Mouse (Mus musculus) embryonic facial prominence, embryonic 10.5 days (tissue): ENCODE measurements around the gene Desi2. TPM values are rescaled to one million over a fixed set of nuclear protein-coding genes. Genes with fewer than 3 reads are reported as not detected.
A peak's percentile ranks its signal among the peaks of the same experiment; 100 is the strongest.
"Not testable (repeated sequence)": the region's sequence is repeated elsewhere in the genome, so short reads cannot be mapped to it uniquely, and the experiment has no call there.

Source experiments
- DNase-seq: peaks from one replicate; pipeline ENCODE4 v3.0.0-alpha.2; 2017; ENCODE audit warnings: low spot score
- H3K27ac ChIP-seq: fragments of 300-500 bp; sonication (generic); replicated peaks from 2 replicates; pipeline ENCODE4 v1.5.1; 2016; ENCODE audit warnings: mild to moderate bottlenecking
- H3K27me3 ChIP-seq: fragments of 300-500 bp; sonication (generic); replicated peaks from 2 replicates; pipeline ENCODE4 v1.6.1; 2016; ENCODE audit warnings: low read depth, mild to moderate bottlenecking; ENCODE audit not compliant: poor library complexity, severe bottlenecking
- H3K36me3 ChIP-seq: fragments of 300-500 bp; sonication (generic); replicated peaks from 2 replicates; pipeline ENCODE4 v1.6.1; 2016; ENCODE audit warnings: mild to moderate bottlenecking, moderate library complexity
- H3K4me1 ChIP-seq: fragments of 300-500 bp; sonication (generic); 2 replicates; pipeline ENCODE4 v1.6.1; 2016
- H3K4me3 ChIP-seq: fragments of 300-500 bp; sonication (generic); 2 replicates; pipeline ENCODE4 v1.5.1; 2016; ENCODE audit warnings: mild to moderate bottlenecking, moderate library complexity
- H3K9me3 ChIP-seq: fragments of 300-500 bp; sonication (generic); 2 replicates; pipeline ENCODE4 v1.6.1; 2016; ENCODE audit warnings: mild to moderate bottlenecking
- WGBS: fragments of 180-500 bp; shearing (Covaris S2); methylation state at CpG from one replicate; pipeline ENCODE4 v1.1.7; 2016; 5-methylcytosine and 5-hydroxymethylcytosine counted together
- polyA plus RNA-seq: library from polyadenylated mRNA; unstranded; fragments of >200 nt; fragmentation: Nextera tagmentation; extraction: Ambion mirVana; gene quantifications from 2 replicates; pipeline ENCODE4 v1.2.1, GENCODE M21; 2016

Desi2 gene
- polyA plus RNA-seq, 1 experiment from 2014 or later: 17.3 TPM

DNA sequence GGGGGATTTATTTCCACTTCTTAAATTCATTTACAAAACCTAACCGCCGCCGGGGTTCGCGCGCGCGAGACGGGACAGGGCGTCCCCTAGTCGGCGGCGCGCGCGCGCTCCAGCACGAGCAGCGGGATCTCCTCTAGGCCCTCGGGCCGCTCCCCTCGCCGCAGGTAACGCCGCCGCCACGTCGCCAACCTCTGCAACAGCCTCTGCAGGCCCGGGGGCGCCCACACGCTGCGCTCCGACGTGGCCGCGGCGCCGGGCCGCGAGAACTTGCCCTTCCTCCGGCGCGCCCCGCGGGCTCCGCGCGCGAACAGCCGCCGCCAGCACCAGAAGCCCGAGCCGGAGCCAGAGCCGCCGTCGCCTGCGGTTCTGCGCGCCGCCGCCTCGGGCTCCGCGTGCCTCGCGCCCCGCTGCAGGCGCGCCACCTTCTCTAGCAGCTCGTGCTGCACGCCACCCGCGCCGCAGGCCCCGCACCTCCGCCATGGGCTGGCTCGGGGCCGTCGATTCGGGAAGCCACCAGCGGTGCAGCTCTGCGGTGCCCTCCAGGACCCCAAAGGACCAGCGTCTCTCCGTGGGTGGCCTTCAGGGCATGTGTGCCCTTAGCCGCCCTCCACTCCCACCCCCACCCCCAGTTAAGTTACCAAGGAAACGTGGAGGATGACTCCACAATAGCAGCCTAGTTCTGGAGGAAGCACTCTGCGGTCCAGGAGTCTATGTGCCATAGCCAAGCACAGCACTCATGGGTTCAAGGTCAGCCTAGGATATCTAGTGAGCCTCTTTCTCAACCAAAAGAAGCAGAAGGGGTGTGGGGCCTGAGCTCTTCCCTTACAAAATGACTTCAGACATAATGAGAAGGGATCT lies 89.1 kb downstream of the Desi2 start:
- peak; percentile 80 for DNase-seq
- peak overlapping the region; percentile 75 for H3K4me3 ChIP-seq
- 1% methylated on average over 87 of the region's 87 CpGs for WGBS
- H3K4me1 ChIP-seq: peaks cover 14% of the 10 kb centered on the region
- no peaks in the 10 kb centered on the region for H3K36me3 ChIP-seq
- H3K27me3 ChIP-seq: peaks cover 30% of the 10 kb centered on the region
- H3K27ac ChIP-seq: peak overlapping the region; percentile 92
- peaks cover 3% of the 10 kb centered on the region; the same call in 1 of the 2 replicates for H3K9me3 ChIP-seq

DNA sequence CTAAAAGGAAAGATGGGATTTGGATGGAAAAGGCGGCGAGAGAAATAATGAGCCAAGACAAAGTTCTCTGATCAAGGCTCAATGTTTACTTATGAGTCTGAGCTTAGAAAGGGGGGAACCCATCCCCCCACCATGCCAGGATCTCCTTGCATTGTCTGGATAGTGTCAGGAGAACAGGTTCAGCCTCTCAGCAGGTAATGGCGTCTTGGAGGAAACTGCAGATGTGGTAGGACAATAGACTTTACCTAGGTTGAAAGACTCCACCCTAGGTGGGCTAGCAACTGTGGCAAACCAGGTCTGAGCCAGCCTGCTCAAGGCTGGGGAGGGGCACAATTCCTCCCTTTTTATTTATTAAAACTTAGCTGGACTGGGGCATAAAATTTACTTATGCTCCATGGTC lies 96.1 kb downstream of the Desi2 start:
- not testable (repeated sequence) for H3K27me3 ChIP-seq, H3K36me3 ChIP-seq, H3K4me1 ChIP-seq, H3K9me3 ChIP-seq, H3K27ac ChIP-seq, H3K4me3 ChIP-seq, DNase-seq
- WGBS: 88% methylated on average over 3 of the region's 3 CpGs

DNA sequence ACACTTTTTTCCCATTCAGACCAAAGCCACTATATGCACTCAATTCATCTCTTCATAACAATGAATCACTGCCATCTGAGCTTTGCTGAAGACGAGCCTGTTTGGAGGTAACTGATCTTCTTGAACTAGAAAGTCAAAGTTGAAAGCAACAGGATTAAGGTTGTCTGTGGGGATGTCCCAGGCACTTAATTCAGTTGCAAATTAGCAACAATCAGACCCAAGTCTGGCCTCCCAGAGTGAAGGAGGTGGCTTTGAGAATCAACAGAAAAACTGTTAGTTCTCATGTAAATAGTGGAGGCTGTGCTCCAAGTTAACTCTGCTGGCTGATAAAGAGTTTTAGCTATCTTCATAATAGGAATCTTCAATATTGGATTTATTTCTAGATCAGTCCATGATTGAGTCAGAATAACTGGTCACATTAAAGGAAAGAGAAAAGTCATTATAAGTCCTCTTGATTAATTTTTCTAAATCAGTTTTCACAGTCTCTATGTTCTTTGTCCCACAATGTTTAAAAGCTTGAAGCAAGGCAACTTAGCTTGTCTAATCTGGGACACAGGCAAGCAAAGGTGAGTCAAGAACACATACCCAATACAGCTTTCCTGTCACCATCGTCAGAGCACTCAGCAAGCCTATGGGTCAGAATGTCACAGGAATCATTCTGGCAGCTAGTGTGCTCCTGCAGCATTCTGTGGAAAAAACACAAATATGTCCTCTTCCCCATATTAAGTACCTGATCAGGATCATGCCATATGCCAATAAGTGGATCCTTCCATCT lies 96.9 kb downstream of the Desi2 start:
- Histone ChIP-seq H3K4me3 (no peak overlapping the region), H3K36me3 (no peaks in the 10 kb centered on the region), H3K27ac (no peak overlapping the region), H3K9me3 (0 out of 2 replicates have a peak, but pooled peaks cover 6% of the 10 kb centered on the region), H3K27me3 (no peaks in the 10 kb centered on the region), H3K4me1 (no peaks in the 10 kb centered on the region)
- DNase-seq: no peak
- 65% methylated on average over 2 of the region's 2 CpGs for WGBS

DNA sequence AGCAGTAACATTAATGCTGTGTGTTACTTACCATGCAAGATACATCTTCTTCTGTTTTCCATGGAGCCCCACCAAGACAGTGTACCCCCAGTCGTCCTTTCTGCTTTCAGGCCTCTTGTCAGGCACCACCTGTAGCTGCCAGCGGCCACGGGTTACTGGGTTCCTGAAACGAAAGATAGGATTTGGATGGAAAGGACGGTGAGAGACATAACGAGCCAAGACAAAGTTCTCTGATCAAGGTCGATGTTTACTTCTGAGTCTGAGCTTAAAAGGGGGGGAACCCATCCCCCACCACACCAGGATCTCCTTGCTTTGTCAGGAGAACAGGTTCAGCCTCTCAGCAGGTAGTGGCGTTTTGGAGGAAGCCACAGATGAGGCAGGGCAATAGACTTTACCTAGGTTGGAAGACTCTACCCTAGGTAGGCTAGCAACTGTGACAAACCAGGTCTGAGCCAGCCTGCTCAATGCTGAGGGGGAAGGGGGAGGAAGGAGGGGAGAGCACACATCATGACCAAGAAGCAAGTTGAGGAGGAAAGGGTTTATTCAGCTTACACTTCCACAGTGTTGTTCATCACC lies 100.5 kb downstream of the Desi2 start:
- Histone ChIP-seq H3K27me3 (no peaks in the 10 kb centered on the region), H3K9me3 (0 out of 2 replicates have a peak, but pooled peaks cover 6% of the 10 kb centered on the region), H3K27ac (no peak overlapping the region), H3K4me1 (no peaks in the 10 kb centered on the region), H3K36me3 (no peaks in the 10 kb centered on the region), H3K4me3 (no peak overlapping the region)
- WGBS: 55% methylated on average over 8 of the region's 8 CpGs
- DNase-seq: no peak

DNA sequence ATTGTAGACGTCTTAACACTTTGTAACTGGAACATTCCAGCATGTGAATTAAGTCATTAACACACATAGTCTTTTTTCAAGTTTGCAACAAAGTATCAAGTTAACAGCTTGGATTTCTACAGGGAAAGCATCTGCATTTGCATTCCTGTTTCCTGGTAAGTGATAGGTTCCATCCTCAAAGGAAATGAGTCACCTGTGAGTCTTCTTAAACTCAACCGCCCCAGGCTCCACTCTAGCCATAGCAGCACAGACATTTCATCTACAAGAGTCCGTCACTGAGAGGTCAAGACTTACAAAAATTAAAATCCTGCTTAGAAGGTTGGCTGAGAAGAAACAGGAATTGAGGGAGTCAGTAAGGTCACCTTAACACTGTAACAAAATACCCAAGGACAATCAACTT lies 104.5 kb downstream of the Desi2 start:
- no peak for DNase-seq
- Histone ChIP-seq H3K4me3 (no peak overlapping the region), H3K4me1 (no peaks in the 10 kb centered on the region), H3K36me3 (no peaks in the 10 kb centered on the region), H3K27ac (no peak overlapping the region), H3K27me3 (no peaks in the 10 kb centered on the region), H3K9me3 (no peaks in the 10 kb centered on the region)
- 75% methylated on average over 3 of the region's 3 CpGs for WGBS

DNA sequence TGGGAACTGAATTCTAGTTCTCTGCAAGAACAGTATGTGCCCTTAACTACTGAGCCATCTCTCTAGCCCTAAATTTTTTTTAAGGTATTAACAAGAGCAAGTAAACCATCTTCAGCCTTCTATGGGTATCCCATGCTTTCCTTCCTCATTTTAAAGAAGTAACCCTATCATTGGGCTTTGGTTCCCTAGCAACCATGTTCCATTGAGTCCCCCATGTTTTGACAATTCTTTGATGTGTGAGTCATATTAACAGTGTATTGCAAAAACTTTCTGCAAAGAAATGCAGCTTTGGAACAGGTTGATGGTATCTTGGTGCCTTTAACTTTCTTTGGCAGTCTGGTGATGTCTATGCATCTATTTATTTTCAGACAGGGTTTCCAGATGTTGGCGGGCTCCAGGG lies 106.8 kb downstream of the Desi2 start:
- Histone ChIP-seq H3K36me3 (no peaks in the 10 kb centered on the region), H3K27ac (no peak overlapping the region), H3K9me3 (no peaks in the 10 kb centered on the region), H3K4me3 (no peak overlapping the region), H3K27me3 (no peaks in the 10 kb centered on the region), H3K4me1 (no peaks in the 10 kb centered on the region)
- WGBS: 90% methylated on average over 1 of the region's 1 CpGs
- DNase-seq: no peak

DNA sequence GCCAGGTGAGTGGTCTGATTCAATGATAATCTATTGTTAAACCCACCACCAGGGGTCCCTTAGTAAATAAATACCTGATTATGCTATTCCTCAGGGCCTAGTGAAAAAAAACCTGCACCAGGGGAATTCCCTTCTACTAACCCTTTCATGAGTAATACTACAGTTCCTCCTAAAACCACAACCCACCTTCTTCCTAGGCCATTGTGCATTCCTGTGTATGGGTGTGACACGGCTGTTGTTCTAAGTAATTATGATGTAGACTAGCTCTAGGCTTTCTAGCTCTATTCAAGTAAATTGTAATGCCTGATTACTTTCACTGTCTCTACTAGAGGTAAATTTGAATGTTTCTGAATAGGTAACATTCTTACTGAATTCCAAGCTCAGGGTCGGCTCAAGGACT lies 114.0 kb downstream of the Desi2 start:
- DNase-seq, H3K4me1 ChIP-seq, H3K9me3 ChIP-seq, H3K27me3 ChIP-seq, H3K27ac ChIP-seq, H3K36me3 ChIP-seq, H3K4me3 ChIP-seq: not testable (repeated sequence)
- 81% methylated on average over 2 of the region's 2 CpGs for WGBS

DNA sequence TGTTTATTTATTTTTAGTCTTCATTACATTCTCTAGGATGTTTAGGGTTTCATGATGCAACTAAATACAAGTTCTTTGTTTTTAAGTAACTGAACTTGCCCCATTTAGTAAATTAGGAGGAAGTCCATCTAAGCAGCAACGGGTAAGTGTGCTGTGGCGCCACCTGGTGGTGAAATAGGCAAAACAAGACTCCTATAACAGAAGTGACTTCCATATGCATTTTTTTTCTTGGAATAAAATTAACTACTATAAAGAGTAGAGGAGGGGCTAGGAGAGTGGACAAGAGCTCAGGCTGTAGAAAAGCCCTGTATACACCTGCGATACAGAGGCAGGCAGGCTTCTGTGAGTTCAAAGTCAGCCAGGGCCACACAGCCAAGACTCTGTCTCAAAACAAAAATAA lies 116.2 kb downstream of the Desi2 start:
- Histone ChIP-seq H3K27ac (no peak overlapping the region), H3K9me3 (no peaks in the 10 kb centered on the region), H3K4me3 (no peak overlapping the region), H3K4me1 (no peaks in the 10 kb centered on the region), H3K36me3 (no peaks in the 10 kb centered on the region), H3K27me3 (no peaks in the 10 kb centered on the region)
- 30% methylated on average over 3 of the region's 3 CpGs for WGBS
- DNase-seq: peak; percentile 79

Other genes starting within 250 kb of the Desi2 start
- gene Catspere2, start 204.0 kb upstream of the Desi2 start, polyA plus RNA-seq: 0.09 and 0.12 TPM in 2 replicates
- gene Cox20, start 131.7 kb downstream of the Desi2 start, polyA plus RNA-seq: 72.9 and 76.9 TPM in 2 replicates
- 455 and 483 TPM in 2 replicates for gene Hnrnpu, start 150.4 kb downstream of the Desi2 start, polyA plus RNA-seq
- gene Efcab2, start 218.7 kb downstream of the Desi2 start, polyA plus RNA-seq: 4.6 and 5.5 TPM in 2 replicates